Mouse (Mus musculus): ENCODE data around the gene Apold1. TPM values are rescaled to one million over a fixed set of nuclear protein-coding genes. Genes with fewer than 3 reads are reported as not detected.

The Apold1 gene
- under 1 TPM in 1 of 2 experiments, not detected in 1; 0.63 TPM for polyA plus RNA-seq (2017; shearing (Covaris generic))

GRCm38 (mm10) chr6:134981231-134982062 is at the start of gene Apold1:
Gene Apold1, plus strand, starts transcription at chr6:134981718.

GRCm38 (mm10) chr6:135011048-135011733 is 29.7 kb downstream of the Apold1 start, which contains the start of gene Ddx47:
Gene Ddx47, plus strand, starts transcription at chr6:135011612.

Other genes with a start within 250 kb of the Apold1 start
- gene Dusp16, start 189.1 kb upstream of the Apold1 start, polyA plus RNA-seq (2017; shearing (Covaris generic)): 1 to 10 TPM; 1.8 TPM
- 10 to 100 TPM; 25.1 to 42.2 TPM for gene Crebl2, start 151.6 kb upstream of the Apold1 start, polyA plus RNA-seq (2017; shearing (Covaris generic))
- gene Gpr19, start 83.1 kb upstream of the Apold1 start, polyA plus RNA-seq (2017; shearing (Covaris generic)): 1 to 10 TPM; 8.2 to 8.6 TPM
- gene Cdkn1b, start 61.3 kb upstream of the Apold1 start, polyA plus RNA-seq (2017; shearing (Covaris generic)): 10 to 100 TPM; 21.2 to 31.8 TPM
- 100 to 1,000 TPM; 132 to 156 TPM for gene Ddx47, start 29.9 kb downstream of the Apold1 start, polyA plus RNA-seq (2017; shearing (Covaris generic))
- under 1 TPM in 1 of 2 experiments, not detected in 1; 0.19 TPM for gene Gprc5a, start 83.9 kb downstream of the Apold1 start, polyA plus RNA-seq (2017; shearing (Covaris generic))
- gene Gprc5d, start 136.6 kb downstream of the Apold1 start, polyA plus RNA-seq (2017; shearing (Covaris generic)): not detected
- 10 to 100 TPM; 15.3 to 18.5 TPM for gene Fam234b, start 216.3 kb downstream of the Apold1 start, polyA plus RNA-seq (2017; shearing (Covaris generic))
- gene Hebp1, start 216.3 kb downstream of the Apold1 start, polyA plus RNA-seq (2017; shearing (Covaris generic)): not detected

Measured in inflammation-experienced regulatory T-cells (primary cell).